Mouse (Mus musculus): Measurements from ENCODE around the gene Ccdc117.

DNA sequence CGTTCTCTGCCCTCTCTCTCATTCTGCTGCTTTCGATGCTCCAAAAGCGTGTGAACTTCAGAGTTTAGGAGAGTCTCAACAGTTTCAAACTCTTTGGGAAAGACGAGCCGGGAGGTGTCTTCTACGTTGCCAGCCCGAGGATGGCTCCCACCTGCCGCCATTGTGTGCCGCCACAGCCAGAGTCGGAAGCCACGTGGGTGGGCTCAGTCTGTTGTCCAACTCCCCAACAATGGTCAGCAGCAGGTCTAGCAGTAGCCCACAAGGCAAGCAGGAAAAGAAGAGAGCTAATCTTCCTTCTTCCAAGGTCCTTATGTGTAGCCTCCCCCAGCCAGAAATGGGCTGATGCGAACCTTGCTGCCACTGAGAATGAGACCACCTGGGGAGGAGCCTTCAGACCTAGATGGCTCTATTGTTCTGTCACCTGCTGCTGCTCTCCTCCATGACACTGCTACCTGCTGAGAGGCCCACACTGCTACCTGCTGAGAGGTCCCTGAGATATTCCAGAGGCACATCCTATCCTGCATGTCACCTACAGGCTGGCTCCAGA is 46.6 kb downstream of the Ccdc117 start:
- TF ChIP-seq CTCF (IDR thresholded peaks at IDR 0.05; ENCODE audit: low read depth), result no peak
- TF ChIP-seq EP300 (IDR thresholded peaks at IDR 0.05; ENCODE audit: low read depth), result no peak

Measured in heart, postnatal 0 days (tissue).